ENCODE assay signal across 18 mouse cellular contexts in genomic region chr10:118796512-118796911, GRCm38 (mm10).
DNase-seq lines count a peak whose midpoint lies in the region; ATAC-seq lines count a peak whose summit lies in the region.
"Had no signal": no experiment of that assay in that cellular context is flagged by ENCODE, and none has a peak within 500 bp of the region (broad histone marks: within the 10 kb centered on the region; RNA-seq: fewer than 3 reads in every experiment).

No protein-coding gene starts in this region.

- H3K4me3 ChIP-seq in midbrain, embryonic 11.5 days (ENCODE audit: low read depth, low read length) = no peak overlapping the region
- H3K4me3 ChIP-seq in midbrain, embryonic 13.5 days (replicated peaks) = no peak overlapping the region
- H3K4me3 ChIP-seq: embryonic facial prominence, embryonic 10.5 days; forebrain, embryonic 13.5 days; hindbrain, embryonic 10.5 days; limb, embryonic 12.5 days; neural tube, embryonic 13.5 days had no signal

- no peak overlapping the region for H3K4me2 ChIP-seq in midbrain, embryonic 11.5 days
- no peak overlapping the region for H3K4me2 ChIP-seq in midbrain, embryonic 13.5 days (replicated peaks)
- H3K4me2 ChIP-seq: forebrain, embryonic 13.5 days; limb, embryonic 12.5 days; neural tube, embryonic 13.5 days had no signal

- peak; percentile 23 for DNase-seq in heart, adult 8-10 months (ENCODE audit: low spot score)
- no peak for DNase-seq in heart, postnatal 4 days
- peak; percentile 49 for DNase-seq in midbrain, embryonic 11.5 days (ENCODE audit: low spot score, missing footprints)
- peak; percentile 19 to 56 for DNase-seq in natural killer cell, adult 2 months (ENCODE audit: low spot score in 2 of 2)
- no peak for DNase-seq in c-Kit-positive CD71-positive TER-119-positive erythroid progenitor cells, embryonic 14.5 days (ENCODE audit: low spot score)
- DNase-seq in urinary bladder, postnatal 4 days (ENCODE audit: low spot score in 2 of 2) = no peak
- DNase-seq: adrenal gland, postnatal 36 days; cerebellum, postnatal 25 days; right cerebral cortex, postnatal 14 days had no signal

- WGBS in midbrain, embryonic 11.5 days = 87% methylated on average over 7 of the region's 7 CpGs
- WGBS in midbrain, embryonic 13.5 days = 85% methylated on average over 7 of the region's 7 CpGs

- no peaks in the 10 kb centered on the region for H3K27me3 ChIP-seq in midbrain, embryonic 11.5 days (ENCODE audit: control insufficient read depth, insufficient read depth, low read length)
- no peaks in the 10 kb centered on the region for H3K27me3 ChIP-seq in midbrain, embryonic 13.5 days
- H3K27me3 ChIP-seq: forebrain, embryonic 13.5 days; limb, embryonic 12.5 days; neural tube, embryonic 13.5 days had no signal

- H3K9ac ChIP-seq in midbrain, embryonic 11.5 days (ENCODE audit: low read length) = no peak overlapping the region
- H3K9ac ChIP-seq in midbrain, embryonic 13.5 days (replicated peaks) = no peak overlapping the region
- H3K9ac ChIP-seq: forebrain, embryonic 13.5 days; limb, embryonic 12.5 days; neural tube, embryonic 13.5 days had no signal

- H3K9me3 ChIP-seq in midbrain, embryonic 11.5 days (ENCODE audit: control insufficient read depth, low read length) = no peaks in the 10 kb centered on the region
- H3K9me3 ChIP-seq in midbrain, embryonic 13.5 days = no peaks in the 10 kb centered on the region
- H3K9me3 ChIP-seq: embryonic facial prominence, embryonic 10.5 days; forebrain, embryonic 13.5 days; hindbrain, embryonic 10.5 days; limb, embryonic 12.5 days; neural tube, embryonic 13.5 days had no signal

- no peaks in the 10 kb centered on the region for H3K4me1 ChIP-seq in midbrain, embryonic 11.5 days (ENCODE audit: control insufficient read depth, insufficient read depth, low read length)
- peaks cover 28% of the 10 kb centered on the region for H3K4me1 ChIP-seq in midbrain, embryonic 13.5 days (replicated peaks)
- H3K4me1 ChIP-seq: hindbrain, embryonic 10.5 days had no signal

- no peaks in the 10 kb centered on the region for H3K36me3 ChIP-seq in midbrain, embryonic 11.5 days (ENCODE audit: control insufficient read depth, insufficient read depth, low read length)
- no peaks in the 10 kb centered on the region for H3K36me3 ChIP-seq in midbrain, embryonic 13.5 days
- H3K36me3 ChIP-seq: embryonic facial prominence, embryonic 10.5 days; hindbrain, embryonic 10.5 days; limb, embryonic 12.5 days; neural tube, embryonic 13.5 days had no signal

- no peak overlapping the region for H3K27ac ChIP-seq in midbrain, embryonic 11.5 days (ENCODE audit: low read depth, low read length)
- no peak overlapping the region for H3K27ac ChIP-seq in midbrain, embryonic 13.5 days
- H3K27ac ChIP-seq: embryonic facial prominence, embryonic 10.5 days; forebrain, embryonic 13.5 days; hindbrain, embryonic 10.5 days; kidney, postnatal 0 days; limb, embryonic 12.5 days; neural tube, embryonic 13.5 days had no signal

- no peak for ATAC-seq in midbrain, embryonic 11.5 days (ENCODE audit: low FRiP score)
- no peak for ATAC-seq in midbrain, embryonic 13.5 days
- ATAC-seq in granulocyte monocyte progenitor cell, adult 5-6 weeks (replicated peaks; ENCODE audit: poor library complexity, severe bottlenecking) = peak; percentile 92
- ATAC-seq: forebrain, embryonic 13.5 days; midbrain, embryonic 16.5 days had no signal

Comparison
In these comparisons a context has a peak if more than half of its experiments do, and no peak if none do; other contexts are left out.
1. DNase-seq: peak in heart, adult 8-10 months (single experiment), midbrain, embryonic 11.5 days (single experiment) and natural killer cell, adult 2 months (2 of 2); none in heart, postnatal 4 days (single experiment), c-Kit-positive CD71-positive TER-119-positive erythroid progenitor cells, embryonic 14.5 days (single experiment) and urinary bladder, postnatal 4 days (0 of 2).